Mouse (Mus musculus): ENCODE measurements around the gene Aplf. TPM values are rescaled to one million over a fixed set of nuclear protein-coding genes. Genes with fewer than 3 reads are reported as not detected.

The Aplf gene
- total RNA-seq (2021), result 1 to 10 TPM; 2.4 to 2.6 TPM
- long read RNA-seq, experiment 1, partial matches to known transcripts, result 2 of 2 reads
- long read RNA-seq, experiment 1, other reads (novel, unspliced or antisense), result 0 of 2 reads
- long read RNA-seq, experiment 2, partial matches to known transcripts, result 7 of 8 reads
- long read RNA-seq, experiment 2, other reads (novel, unspliced or antisense), result 1 of 8 reads

DNA sequence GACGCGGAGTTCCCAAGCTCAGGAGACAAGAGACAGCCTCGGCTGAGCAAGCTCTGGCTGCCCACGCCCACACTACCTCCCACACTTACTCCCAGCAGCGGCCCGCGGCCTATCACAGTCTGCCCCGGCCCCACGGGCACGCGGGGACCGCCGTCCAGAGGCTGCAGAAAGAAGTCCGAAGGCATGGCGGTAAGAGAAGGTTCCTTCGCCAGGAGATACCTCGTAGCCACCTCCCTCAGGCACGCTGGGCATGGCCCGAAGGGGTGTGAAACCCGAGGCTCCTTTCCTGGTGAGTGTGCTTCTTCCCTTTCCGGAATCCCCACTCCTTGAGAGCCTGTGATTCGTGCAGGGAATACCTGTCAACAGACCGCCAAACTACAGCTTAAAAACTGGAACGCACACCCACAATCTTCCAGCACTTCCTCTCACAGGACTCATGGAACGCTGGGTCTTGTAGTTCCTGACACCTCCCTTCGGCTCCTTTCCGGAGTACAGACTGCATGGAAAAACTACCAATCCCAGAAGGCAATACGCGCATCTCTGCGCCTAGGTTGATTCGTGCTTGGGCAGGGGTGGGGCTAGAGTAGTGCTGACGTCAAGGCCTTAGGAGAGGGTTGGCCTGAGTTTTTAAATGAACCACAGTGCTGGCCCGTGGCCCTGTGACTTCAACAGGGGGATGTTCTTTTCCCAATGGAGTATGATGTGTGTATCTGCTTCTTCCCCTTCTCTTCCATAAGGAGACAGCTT lies at the start of gene Aplf:
Aplf (minus strand) TSS at position 423 of the 747 bp plus-strand sequence.
- intact Hi-C loops (cut with DNase I), result loop anchor here (2.0 to 5.0 kb wide), 4 partner anchors 55 to 275 kb away; no protein-coding TSS in a partner anchor
- peak; percentile 82 to 86 for DNase-seq

DNA sequence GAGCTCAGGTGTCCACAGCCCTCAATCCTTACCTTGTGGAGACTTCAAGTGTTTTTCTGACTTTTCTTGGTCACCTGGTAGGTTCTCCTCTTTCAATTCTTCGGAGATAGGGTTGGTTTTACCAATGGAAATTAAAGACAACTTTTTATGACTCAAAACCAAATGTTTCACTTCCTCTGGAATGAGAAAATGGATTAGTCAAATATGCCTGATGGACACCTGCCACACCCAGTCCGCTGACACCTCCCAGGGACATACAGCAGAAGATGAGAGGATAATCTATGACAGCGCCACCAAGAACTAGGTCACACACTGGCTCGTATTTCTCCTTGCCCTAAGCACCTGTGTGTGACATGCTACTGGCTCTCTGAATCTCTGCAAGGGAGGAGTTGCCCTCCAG lies 42.1 kb upstream of the Aplf start:
- intact Hi-C loops (cut with DNase I), result no loop called here

DNA sequence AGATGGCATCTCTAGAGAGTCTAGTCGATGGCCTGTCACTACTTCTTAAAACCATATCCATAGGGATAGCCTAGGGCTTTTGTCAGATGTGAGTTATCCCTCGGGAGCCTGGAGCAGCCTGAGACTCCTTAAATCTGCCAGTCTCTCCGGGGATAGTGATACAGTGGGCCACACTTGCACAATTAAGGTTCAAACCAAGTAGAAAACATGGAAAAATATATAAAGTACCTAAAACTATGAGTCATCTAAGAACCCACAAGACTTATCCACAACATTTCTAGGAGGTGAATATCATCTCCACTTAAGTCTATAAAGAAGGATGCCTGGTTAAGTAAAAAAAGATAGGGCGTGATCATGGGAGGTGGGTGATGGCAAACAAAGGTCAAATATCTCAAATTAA lies 40.3 kb upstream of the Aplf start:
- DNase-seq, result no peak
- intact Hi-C loops (cut with DNase I), result no loop called here

More for the DNA sequence above, 42.1 kb upstream of the Aplf start:
- no peak for DNase-seq

DNA sequence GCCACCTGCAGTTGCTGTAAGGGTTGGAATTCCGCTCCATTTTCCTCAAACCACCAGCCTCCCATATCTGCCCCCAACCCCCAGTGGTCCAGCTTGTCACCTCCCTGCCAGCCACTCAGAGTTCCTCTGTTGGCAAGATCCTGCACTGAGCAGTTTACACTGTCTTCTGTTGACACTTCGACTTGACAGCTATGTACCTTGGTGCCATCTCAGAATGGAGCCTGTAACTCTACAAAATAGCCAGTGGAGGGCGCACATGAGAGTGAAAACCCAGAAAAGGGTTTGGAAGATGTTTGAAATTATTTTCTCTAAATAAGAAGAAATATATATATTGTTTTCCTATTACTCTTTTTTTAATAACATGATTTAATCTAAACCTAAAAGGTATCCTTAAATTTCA lies 34.3 kb upstream of the Aplf start:
- intact Hi-C loops (cut with DNase I), result loop anchor here (5.0 kb wide), 1 partner anchor 66 kb away; no protein-coding TSS in a partner anchor
- DNase-seq, result peak in 1 of 2 experiments; percentile 39

DNA sequence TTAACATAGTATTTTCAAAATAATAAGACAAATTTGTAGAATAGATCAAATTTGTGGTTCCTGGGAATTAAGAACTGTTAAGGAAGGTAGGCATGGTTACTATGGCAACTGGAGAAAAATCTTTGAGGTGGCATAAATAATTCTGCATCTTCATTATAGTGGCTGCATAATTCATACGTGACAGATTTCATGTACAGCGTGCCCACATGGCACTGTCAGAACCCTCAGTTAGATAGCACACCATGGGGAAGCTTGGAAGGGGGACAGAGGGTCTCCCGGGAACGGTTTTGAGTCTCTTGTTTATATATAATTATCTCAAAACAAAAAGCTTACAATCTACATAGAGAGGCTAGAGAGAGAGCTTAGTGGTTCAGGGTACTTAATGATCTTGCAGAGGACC lies 24.6 kb upstream of the Aplf start:
- intact Hi-C loops (cut with DNase I), result no loop called here

DNA sequence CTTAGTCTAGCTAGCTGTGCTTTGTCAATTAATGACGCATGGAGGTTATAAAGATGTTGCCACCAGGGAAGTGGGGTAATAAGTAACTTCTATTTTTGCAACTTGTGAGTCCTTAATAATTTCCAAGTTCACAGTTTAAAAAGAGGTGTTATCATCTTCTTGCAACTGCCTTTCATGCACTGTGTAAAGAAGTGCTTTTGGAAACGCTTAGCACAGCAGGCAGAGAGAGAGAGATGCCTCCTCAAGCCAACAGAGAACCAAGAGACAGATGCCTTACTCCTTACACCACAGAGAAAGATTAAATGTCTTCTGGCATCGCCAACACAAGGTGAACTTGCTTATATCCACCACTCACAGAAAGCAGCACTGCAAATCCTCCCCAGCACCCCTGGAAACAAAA lies 24.0 kb upstream of the Aplf start:
- intact Hi-C loops (cut with DNase I), result no loop called here
- DNase-seq, result no peak

More for the DNA sequence above, 24.6 kb upstream of the Aplf start:
- no peak for DNase-seq

DNA sequence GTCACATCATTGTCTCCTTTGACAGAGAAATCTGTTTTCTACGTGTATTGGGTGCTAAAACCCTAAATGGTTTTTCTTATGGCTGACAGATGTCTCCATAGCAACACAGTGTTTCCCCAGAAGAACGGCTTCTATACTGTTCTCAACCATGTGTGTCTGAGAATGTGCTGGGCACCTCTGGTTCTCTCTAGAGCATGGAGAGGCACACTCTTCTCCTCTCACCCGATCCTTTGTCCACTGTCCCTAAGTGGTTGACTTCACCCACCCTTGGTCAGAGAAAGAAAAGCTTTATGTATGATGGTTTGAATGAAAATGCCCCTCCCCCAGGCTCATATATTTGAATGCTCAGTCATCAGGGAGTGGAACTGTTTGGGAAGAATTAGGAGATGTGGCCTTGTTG lies 8.4 kb upstream of the Aplf start:
- intact Hi-C loops (cut with DNase I), result no loop called here
- no peak for DNase-seq

DNA sequence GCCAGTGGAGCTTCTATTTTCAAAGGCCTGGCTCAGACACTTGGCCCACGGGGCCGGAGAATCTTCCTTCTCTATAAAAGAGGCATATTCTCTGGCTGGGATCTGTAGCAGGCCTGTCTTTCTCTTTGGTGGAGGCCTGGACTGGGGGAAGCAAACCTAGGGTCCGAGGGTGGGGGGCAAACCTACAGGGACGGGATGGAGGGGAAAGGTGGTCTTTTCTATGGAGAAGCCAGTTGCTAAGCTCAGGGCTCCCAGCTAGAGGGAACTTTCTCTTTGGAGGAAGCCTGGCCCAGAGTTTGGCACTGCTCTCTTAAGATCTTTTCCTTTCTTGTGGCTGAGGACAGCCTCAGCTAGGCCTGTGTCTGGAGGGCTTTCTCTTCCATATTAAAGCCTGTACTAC lies 668 bp upstream of the Aplf start:
- DNase-seq, result no peak

DNA sequence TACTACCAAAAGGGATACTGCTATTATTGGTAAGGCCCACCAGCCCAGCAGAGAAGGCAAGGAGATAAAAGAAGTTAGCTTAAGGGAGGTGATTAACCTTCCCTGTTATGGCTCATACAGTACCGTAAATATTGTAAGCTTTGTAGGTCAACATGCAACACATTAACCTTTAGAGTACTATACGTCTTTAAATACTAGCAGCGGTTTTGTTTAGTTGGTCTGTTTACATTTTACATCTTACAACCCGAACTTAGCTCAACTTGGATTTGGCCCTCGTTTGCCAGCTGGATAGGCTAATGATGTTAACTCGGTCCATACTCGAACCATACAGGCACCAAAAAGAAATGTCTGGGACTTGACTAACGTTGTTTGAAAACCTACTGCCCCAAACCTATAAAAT lies 640 bp downstream of the Aplf start:
- intact Hi-C loops (cut with DNase I), result loop anchor here (2.0 to 5.0 kb wide), 4 partner anchors 55 to 274 kb away; no protein-coding TSS in a partner anchor
- no peak for DNase-seq

More for the DNA sequence above, 668 bp upstream of the Aplf start:
- intact Hi-C loops (cut with DNase I), result loop anchor here (5.0 kb wide), 1 partner anchor 275 kb away; no protein-coding TSS in a partner anchor

DNA sequence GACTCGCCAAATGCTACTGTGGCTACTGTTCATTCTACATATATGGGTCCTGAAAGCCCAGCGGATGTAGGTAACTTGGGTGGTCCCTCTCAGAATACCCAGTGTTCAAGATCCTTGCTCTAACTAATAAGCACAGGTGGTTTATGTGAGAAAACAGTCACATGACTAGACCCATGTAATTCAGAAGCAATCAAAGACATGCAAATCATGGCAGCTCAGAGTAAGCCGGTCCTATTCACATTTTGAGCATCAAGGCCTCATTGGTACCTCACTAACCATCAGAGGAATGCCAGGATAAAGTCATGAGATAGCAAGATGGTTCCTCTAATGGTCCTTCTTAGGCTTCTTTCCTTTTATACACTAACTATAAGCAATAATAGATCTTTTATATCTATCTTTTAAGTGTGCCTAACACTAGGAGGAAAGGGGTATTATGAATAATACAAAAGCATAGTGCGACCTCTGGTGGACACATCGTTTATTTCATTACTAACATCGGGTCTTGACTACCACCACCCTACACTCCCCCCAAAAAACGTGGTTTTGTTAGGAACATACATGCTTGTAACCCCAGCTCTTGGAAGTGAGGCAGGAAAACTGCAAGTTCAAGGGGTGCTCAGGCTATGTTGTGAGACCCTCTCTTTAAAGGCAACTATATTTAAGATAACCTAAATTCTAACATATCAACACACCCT lies 2.0 kb downstream of the Aplf start:
- intact Hi-C loops (cut with DNase I), result loop anchor here (2.0 to 5.0 kb wide), 4 partner anchors 53 to 273 kb away; no protein-coding TSS in a partner anchor
- DNase-seq, result peak; percentile 44 to 75

DNA sequence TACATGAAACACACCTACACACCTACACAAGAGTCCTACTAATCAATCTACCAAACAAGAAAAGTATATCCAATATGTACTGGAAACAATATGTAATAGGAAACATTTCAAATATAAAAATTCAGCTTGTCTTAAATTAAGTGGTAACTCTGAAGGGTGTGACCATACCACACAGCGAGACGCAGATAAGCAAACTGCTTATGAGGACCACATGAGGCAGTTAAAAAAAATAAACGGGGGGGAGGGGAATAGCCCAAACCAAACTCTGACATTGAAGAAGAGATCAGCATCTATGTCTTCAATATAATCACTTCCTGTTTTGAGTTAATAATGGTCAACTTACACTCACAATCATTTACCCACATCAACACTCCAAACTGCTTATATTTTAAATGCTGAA lies 3.3 kb downstream of the Aplf start:
- no peak for DNase-seq
- intact Hi-C loops (cut with DNase I), result no loop called here

DNA sequence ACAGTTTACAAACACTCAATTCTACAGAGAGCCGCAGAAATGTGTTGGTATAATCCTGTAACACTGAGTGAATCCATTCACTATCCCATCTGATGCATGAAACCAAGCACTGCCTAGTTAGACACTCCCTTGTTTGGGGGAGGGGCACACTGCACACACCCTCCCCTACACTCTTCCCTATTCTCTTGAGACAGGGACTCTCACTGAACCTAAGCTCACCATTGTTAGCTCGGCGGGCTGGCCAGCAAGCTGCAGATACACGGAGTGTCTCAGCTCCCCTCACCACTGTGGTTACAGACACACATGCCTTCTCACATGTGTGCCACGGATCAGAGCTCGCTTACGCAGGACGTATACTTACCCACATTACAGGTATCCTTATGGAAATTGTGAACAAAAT lies 4.2 kb downstream of the Aplf start:
- DNase-seq, result no peak
- intact Hi-C loops (cut with DNase I), result no loop called here

DNA sequence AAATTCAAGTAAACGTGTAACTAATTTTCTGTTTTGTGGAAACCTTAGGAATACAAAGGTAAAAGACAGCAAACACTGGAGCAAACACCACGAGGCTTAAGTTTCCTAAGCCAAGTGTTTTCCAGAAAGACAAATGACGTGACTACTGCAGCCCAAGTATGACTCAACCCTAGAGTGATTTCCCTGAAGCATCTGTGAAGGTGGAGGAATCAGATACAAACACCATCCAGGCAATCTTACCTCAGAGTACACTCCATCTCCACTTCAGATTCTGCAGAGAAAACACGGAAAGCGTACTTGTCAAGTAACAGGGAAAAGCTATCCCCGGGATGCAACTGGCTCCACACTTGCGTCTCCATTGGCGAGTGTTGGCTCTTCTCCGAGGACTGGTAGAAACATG lies 8.5 kb downstream of the Aplf start:
- DNase-seq, result no peak
- intact Hi-C loops (cut with DNase I), result no loop called here

DNA sequence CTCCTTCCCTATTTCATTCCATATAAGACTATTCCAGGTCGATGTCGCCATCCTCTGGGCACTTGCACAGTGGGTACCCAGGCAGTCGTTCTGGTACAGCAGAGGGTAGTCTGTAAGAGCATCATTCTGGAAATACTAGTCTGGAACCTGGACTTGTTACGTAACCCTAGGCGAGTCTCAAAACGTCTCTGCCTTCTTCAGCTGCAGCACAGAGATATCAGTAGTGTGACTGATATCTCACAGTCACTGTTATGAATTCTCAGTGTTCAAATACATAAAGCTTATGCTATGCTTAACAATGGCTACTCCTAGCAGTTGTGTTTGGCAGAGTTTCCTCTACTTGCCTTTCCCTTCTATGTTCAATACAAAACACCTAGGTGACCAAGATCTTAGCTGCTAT lies 9.8 kb downstream of the Aplf start:
- intact Hi-C loops (cut with DNase I), result no loop called here
- no peak for DNase-seq

DNA sequence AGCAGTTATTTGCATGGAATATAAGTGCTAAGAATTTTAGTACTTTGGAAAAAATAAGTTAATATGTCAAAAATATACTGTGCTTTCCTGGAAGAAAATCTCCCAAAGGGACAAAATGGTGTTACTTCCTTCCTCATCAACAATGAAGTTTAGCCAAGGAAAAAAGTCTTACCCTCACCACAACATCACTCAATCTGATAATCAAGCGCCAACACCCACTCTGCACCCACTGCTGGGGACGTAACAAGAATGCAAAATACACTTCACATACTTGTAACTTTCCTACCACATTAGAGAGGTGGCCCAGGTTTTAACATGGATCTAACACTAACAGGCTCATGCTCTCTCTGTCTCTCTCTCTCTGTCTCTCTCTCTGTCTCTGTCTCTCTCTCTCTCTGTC lies 10.3 kb downstream of the Aplf start:
- DNase-seq, result no peak
- intact Hi-C loops (cut with DNase I), result no loop called here

DNA sequence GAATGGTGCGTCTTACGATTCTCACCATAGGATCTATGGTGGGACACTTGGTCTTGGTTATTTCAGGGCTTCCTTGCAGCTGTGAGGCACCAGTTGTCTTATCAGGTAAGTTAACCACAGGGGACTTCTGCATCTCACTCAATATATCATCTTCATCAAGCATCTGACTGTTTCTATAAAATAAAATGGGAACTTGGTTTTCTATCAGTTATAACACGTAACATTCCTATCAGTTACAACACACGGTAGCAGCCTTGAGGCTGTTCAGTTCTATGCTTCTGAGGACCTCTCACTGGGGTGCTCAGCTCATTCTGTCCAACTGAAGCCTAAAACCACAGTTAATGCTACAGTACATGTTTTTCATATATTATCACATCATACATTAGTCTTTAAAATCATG lies 13.2 kb downstream of the Aplf start:
- intact Hi-C loops (cut with DNase I), result no loop called here
- no peak for DNase-seq

DNA sequence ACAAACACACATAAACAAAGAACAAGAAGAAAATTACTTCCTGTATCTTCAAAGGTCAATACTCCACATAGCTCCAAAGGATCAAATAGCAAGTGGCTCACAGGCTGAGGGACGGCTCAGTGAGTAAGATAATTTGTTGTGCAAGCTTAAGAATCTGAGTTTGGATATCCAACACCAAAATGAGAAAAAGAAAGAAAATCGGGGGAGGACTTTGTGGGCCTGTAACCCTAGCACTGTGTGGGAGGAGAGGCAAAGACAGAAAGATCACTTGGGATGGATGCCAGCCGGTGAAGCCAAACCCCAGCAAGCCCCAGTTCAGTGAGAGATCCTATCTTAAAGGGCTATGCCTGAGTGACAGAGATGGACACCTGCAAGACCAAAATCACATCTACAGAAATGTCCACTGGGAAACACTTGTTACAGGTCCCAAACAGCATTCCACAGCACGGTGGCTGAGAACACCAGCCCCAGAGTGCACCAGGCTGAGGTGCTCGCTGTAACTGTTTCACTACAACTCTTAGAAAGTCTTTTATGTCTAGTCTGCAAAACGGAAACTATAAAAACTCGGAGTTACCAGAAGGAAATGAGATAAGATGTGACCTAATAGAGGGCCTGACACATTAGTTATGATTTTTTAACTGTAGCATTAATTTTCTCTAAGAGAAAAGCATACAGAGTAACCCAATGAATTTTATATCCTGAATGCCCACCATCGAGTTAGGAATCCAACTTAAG lies 17.9 kb downstream of the Aplf start:
- intact Hi-C loops (cut with DNase I), result no loop called here
- DNase-seq, result peak in 1 of 2 experiments; percentile 13

DNA sequence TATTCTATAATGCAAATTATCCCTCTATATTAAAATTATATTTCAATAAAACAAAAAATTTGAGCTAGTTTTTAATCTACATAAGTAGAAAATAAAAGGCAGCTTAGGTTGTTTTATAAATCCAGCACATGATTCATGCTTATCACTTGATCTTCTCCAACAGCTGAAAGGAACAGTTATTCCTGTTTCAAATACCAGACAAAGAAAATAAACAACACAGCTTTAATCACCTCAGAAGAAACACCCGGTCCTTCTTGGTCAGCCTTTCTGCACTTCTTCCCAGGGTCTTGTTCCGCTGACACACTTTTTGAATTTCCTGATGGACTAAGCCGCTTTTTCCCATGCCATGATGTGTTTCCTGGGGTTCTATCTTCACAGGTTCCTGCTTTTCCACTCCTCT lies 18.5 kb downstream of the Aplf start:
- intact Hi-C loops (cut with DNase I), result no loop called here
- no peak for DNase-seq

DNA sequence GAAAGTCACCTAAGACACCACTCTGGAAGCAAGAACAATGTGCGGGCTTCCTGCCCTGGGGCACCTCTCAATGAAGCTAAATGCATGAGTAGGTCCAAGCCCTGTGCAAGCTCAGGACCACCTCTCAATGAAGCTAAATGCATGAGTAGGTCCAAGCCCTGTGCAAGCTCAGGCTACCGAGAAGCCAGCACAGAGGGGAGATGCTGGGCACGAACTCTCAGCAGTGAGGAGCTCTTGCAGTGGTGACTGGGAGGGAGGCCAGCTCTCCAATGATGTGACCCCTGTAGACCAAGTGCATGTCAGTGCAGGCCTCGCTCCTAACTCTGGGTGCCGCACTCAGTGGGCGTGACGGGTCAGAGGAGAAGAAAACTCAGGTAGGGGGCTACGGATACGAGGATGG lies 19.3 kb downstream of the Aplf start:
- DNase-seq, result no peak
- intact Hi-C loops (cut with DNase I), result no loop called here

DNA sequence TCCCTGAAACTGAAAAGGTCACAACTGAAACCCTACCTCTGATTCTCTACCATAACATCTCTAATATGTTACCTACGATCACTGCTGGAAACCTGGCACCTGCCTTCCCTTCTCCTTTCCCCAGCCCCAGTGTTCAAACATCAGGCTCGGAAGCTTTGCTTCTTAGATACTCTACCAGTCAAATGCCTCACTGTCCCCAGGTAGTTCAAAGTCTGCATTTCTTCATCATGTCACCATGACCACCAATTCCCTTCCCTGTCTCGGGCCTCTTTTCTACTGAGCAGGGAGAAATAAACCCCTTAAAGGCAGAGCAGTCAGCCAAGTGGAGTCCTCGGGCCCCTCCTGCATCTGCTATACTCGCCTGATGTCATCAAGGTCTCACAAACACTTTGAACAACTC lies 20.2 kb downstream of the Aplf start:
- intact Hi-C loops (cut with DNase I), result no loop called here
- DNase-seq, result no peak
